Mouse (Mus musculus) neural tube, embryonic 14.5 days (tissue): ENCODE measurements around the gene Ugt3a1. TPM values are rescaled to one million over a fixed set of nuclear protein-coding genes. Genes with fewer than 3 reads are reported as not detected.
"Not testable (repeated sequence)": the region's sequence is repeated elsewhere in the genome, so short reads cannot be mapped to it uniquely, and the experiment has no call there.

Source experiments
- ATAC-seq: fragments of 200-750 bp; cut with Nextera tagmentation; 2 replicates; pipeline ENCODE4 v1.8.0; 2017; ENCODE audit warnings: low read depth, mild to moderate bottlenecking, moderate TSS enrichment, moderate library complexity
- H3K27ac ChIP-seq: fragments of 300-500 bp; sonication (generic); 2 replicates; pipeline ENCODE4 v1.5.1; 2014; ENCODE audit warnings: low read depth, mild to moderate bottlenecking, control low read depth, low read length, moderate library complexity, mixed read lengths
- H3K27me3 ChIP-seq: fragments of 300-500 bp; sonication (generic); 2 replicates; pipeline ENCODE4 v1.6.1; 2014; ENCODE audit warnings: low read length; ENCODE audit not compliant: control insufficient read depth, insufficient read depth
- H3K36me3 ChIP-seq: fragments of 300-500 bp; sonication (generic); 2 replicates; pipeline ENCODE4 v1.6.1; 2014; ENCODE audit warnings: low read length, mixed read lengths; ENCODE audit not compliant: control insufficient read depth, insufficient read depth
- H3K4me1 ChIP-seq: fragments of 300-500 bp; sonication (generic); 2 replicates; pipeline ENCODE4 v1.6.1; 2014; ENCODE audit warnings: low read length; ENCODE audit not compliant: control insufficient read depth, insufficient read depth
- H3K4me2 ChIP-seq: fragments of 300-500 bp; sonication (generic); 2 replicates; pipeline ENCODE4 v1.6.1; 2014; ENCODE audit warnings: mild to moderate bottlenecking, low read depth, low read length, control low read depth
- H3K4me3 ChIP-seq: fragments of 300-500 bp; sonication (generic); 2 replicates; pipeline ENCODE4 v1.5.1; 2014; ENCODE audit warnings: low read depth, low read length, control low read depth, mixed read lengths
- H3K9ac ChIP-seq: fragments of 300-500 bp; sonication (generic); replicated peaks from 2 replicates; pipeline ENCODE4 v1.6.1; 2014; ENCODE audit warnings: low read depth, mild to moderate bottlenecking, control low read depth, low read length, mixed read lengths
- H3K9me3 ChIP-seq: fragments of 300-500 bp; sonication (generic); 2 replicates; pipeline ENCODE4 v1.6.1; 2016; ENCODE audit warnings: low read length; ENCODE audit not compliant: control insufficient read depth
- WGBS: fragments of 180-500 bp; shearing (Covaris S2); extraction: QIAGEN DNeasy Blood & Tissue Kit; methylation state at CpG from one replicate; pipeline ENCODE4 v1.1.7; 2014; 5-methylcytosine and 5-hydroxymethylcytosine counted together
- polyA plus RNA-seq: library from polyadenylated mRNA; unstranded; fragments of >200 nt; fragmentation: Nextera tagmentation; extraction: Ambion mirVana; gene quantifications from 2 replicates; pipeline ENCODE4 v1.2.1, GENCODE M21; 2014

Ugt3a1 gene
- not detected in 2 replicates for polyA plus RNA-seq

GRCm38 (mm10) chr15:9276838-9277295, at the start of gene Ugt3a1:
Ugt3a1 (plus strand) TSS chr15:9276888.
- no peaks in the 10 kb centered on the region for H3K9me3 ChIP-seq
- no peak within 1 kb of the TSS for H3K9ac ChIP-seq
- H3K27ac ChIP-seq: no peak within 1 kb of the TSS
- no peaks in the 10 kb centered on the region for H3K4me1 ChIP-seq
- no peak within 1 kb of the TSS for H3K4me2 ChIP-seq
- no peaks in the 10 kb centered on the region for H3K27me3 ChIP-seq
- H3K4me3 ChIP-seq: no peak within 1 kb of the TSS
- H3K36me3 ChIP-seq: no peaks in the 10 kb centered on the region
- 96% methylated on average over 6 of the region's 6 CpGs for WGBS
- ATAC-seq: no peak

GRCm38 (mm10) chr15:9230917-9231316, 45.8 kb upstream of the Ugt3a1 start:
- not testable (repeated sequence) for H3K27me3 ChIP-seq, H3K4me1 ChIP-seq, H3K4me3 ChIP-seq, H3K9ac ChIP-seq, H3K27ac ChIP-seq, H3K4me2 ChIP-seq, H3K36me3 ChIP-seq, H3K9me3 ChIP-seq
- peak; percentile 77; the same call in 1 of the 2 replicates for ATAC-seq
- WGBS: 90% methylated on average over 4 of the region's 4 CpGs

DNA sequence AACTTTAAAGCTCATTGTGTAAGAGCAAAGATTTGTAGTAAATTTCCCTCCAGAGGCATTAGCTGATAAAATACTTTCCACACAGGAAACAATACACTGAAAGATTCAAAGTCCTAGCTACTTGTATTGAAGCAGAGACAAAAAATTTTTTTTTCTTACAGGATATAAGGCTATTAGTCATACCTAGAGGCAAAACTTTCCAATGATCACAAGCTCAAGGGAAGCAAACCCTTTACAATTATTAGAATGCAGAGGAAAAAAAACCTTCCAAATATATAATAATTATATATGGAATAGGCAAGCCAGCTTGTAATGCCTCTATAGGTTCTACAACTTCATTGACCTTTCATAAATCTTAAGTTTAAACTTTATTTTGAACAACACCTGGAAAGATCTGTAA, 30.3 kb upstream of the Ugt3a1 start:
- Histone ChIP-seq H3K9me3 (no peaks in the 10 kb centered on the region), H3K27me3 (no peaks in the 10 kb centered on the region), H3K4me2 (no peak overlapping the region), H3K4me3 (no peak overlapping the region), H3K36me3 (no peaks in the 10 kb centered on the region), H3K4me1 (no peaks in the 10 kb centered on the region), H3K9ac (no peak overlapping the region), H3K27ac (no peak overlapping the region)
- ATAC-seq: no peak

- Histone ChIP-seq H3K9ac (no peak overlapping the region), H3K27me3 (no peaks in the 10 kb centered on the region), H3K27ac (no peak overlapping the region), H3K9me3 (no peaks in the 10 kb centered on the region), H3K4me3 (no peak overlapping the region), H3K4me1 (no peaks in the 10 kb centered on the region), H3K36me3 (no peaks in the 10 kb centered on the region), H3K4me2 (no peak overlapping the region)
- ATAC-seq: no peak
- WGBS: 98% methylated on average over 3 of the region's 3 CpGs
Measured at GRCm38 (mm10) chr15:9252891-9253290, 23.8 kb upstream of the Ugt3a1 start.

- no peak overlapping the region for H3K4me2 ChIP-seq
- no peaks in the 10 kb centered on the region for H3K27me3 ChIP-seq
- no peak for ATAC-seq
- no peak overlapping the region for H3K4me3 ChIP-seq
- H3K9me3 ChIP-seq: no peaks in the 10 kb centered on the region
- no peaks in the 10 kb centered on the region for H3K4me1 ChIP-seq
- no peaks in the 10 kb centered on the region for H3K36me3 ChIP-seq
- 84% methylated on average over 3 of the region's 3 CpGs for WGBS
- H3K9ac ChIP-seq: no peak overlapping the region
- H3K27ac ChIP-seq: no peak overlapping the region
Measured at GRCm38 (mm10) chr15:9260621-9261020, 16.1 kb upstream of the Ugt3a1 start.

GRCm38 (mm10) chr15:9271876-9272275, 4.8 kb upstream of the Ugt3a1 start:
- no peaks in the 10 kb centered on the region for H3K36me3 ChIP-seq
- no peak overlapping the region for H3K27ac ChIP-seq
- no peak overlapping the region for H3K4me2 ChIP-seq
- no peaks in the 10 kb centered on the region for H3K27me3 ChIP-seq
- WGBS: 87% methylated on average over 7 of the region's 7 CpGs
- no peak for ATAC-seq
- no peak overlapping the region for H3K4me3 ChIP-seq
- no peaks in the 10 kb centered on the region for H3K4me1 ChIP-seq
- no peak overlapping the region for H3K9ac ChIP-seq
- H3K9me3 ChIP-seq: no peaks in the 10 kb centered on the region

DNA sequence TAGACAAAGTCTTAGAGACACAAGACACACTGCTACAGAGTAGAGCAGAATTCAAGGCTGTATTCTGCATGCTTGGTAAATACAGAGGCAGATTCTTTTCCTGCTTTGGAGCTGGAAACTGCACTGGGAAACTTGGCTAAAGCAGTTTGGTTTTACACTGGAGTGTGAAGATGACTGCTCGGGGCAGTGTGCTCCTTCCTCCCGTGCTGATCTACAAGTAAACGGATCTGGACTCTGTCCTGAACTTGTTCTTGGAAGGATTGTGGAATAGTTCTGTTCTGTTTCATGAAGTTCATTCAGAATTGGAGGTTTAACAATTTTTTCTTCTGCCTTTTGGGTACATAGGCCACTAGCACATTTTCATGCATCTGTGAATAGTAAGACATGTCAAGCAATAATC, 2.3 kb downstream of the Ugt3a1 start:
- Histone ChIP-seq H3K27ac (no peak overlapping the region), H3K9me3 (no peaks in the 10 kb centered on the region), H3K9ac (no peak overlapping the region), H3K4me2 (no peak overlapping the region), H3K27me3 (no peaks in the 10 kb centered on the region), H3K4me1 (no peaks in the 10 kb centered on the region), H3K36me3 (no peaks in the 10 kb centered on the region), H3K4me3 (no peak overlapping the region)
- ATAC-seq: no peak
- 93% methylated on average over 3 of the region's 3 CpGs for WGBS

GRCm38 (mm10) chr15:9279596-9279995, 2.9 kb downstream of the Ugt3a1 start:
- no peak overlapping the region for H3K9ac ChIP-seq
- ATAC-seq: no peak

DNA sequence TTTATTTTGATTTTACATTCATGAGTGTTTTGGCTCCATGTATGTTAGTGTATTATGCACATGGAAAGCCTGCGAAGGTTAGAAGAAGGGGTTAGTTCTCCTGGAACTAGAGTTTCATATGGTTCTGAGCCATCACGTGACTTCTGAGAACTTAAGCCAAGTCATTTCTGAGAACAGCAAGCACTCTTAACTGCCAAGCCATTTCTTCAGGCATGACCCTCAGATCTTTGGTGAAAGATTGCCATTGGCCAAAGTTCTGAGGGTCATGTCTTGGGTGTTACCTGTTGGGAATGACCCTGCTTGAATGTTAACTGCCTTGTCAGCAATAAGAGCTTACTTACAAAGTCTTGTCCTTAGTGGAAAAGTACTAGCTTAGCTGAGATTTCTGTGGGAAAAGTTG, 6.5 kb downstream of the Ugt3a1 start:
- no peak overlapping the region for H3K4me3 ChIP-seq
- H3K27me3 ChIP-seq: no peaks in the 10 kb centered on the region
- H3K9ac ChIP-seq: no peak overlapping the region
- H3K9me3 ChIP-seq: no peaks in the 10 kb centered on the region
- ATAC-seq: no peak
- H3K4me1 ChIP-seq: no peaks in the 10 kb centered on the region
- no peak overlapping the region for H3K27ac ChIP-seq
- H3K36me3 ChIP-seq: no peaks in the 10 kb centered on the region
- 93% methylated on average over 2 of the region's 2 CpGs for WGBS
- no peak overlapping the region for H3K4me2 ChIP-seq

More at GRCm38 (mm10) chr15:9279596-9279995, 2.9 kb downstream of the Ugt3a1 start:
- WGBS: 93% methylated on average over 3 of the region's 3 CpGs
- no peaks in the 10 kb centered on the region for H3K27me3 ChIP-seq
- no peaks in the 10 kb centered on the region for H3K36me3 ChIP-seq
- H3K27ac ChIP-seq: no peak overlapping the region
- no peaks in the 10 kb centered on the region for H3K9me3 ChIP-seq
- H3K4me1 ChIP-seq: no peaks in the 10 kb centered on the region
- H3K4me2 ChIP-seq: no peak overlapping the region
- no peak overlapping the region for H3K4me3 ChIP-seq

- Histone ChIP-seq H3K27me3 (no peaks in the 10 kb centered on the region), H3K9ac (no peak overlapping the region), H3K4me1 (no peaks in the 10 kb centered on the region), H3K9me3 (no peaks in the 10 kb centered on the region), H3K4me2 (no peak overlapping the region), H3K36me3 (no peaks in the 10 kb centered on the region), H3K27ac (no peak overlapping the region), H3K4me3 (no peak overlapping the region)
- 65% methylated on average over 2 of the region's 2 CpGs for WGBS
- ATAC-seq: no peak
Measured at GRCm38 (mm10) chr15:9289660-9290059, 13.0 kb downstream of the Ugt3a1 start.
